ENCODE assay signal across 10 mouse cellular contexts in the genomic region with DNA sequence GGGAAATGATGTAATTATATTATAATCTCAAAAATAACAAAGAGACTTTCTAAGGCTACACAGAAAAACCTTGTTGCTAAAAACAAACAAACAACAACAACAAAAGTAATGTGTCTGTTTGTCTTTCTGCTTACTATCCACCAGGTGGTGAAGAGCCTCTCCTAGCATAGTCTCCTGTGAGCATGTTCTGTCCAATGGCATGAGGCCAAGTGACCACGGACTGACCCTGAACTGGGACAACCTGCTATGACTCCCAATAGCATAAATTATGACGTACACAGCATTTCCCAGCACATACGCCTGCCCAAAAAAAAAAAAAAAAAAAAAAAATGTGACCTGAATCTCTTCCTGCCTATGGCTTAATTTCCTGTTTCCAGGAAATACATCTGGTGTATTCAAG. TPM values are rescaled to one million over a fixed set of nuclear protein-coding genes. Genes with fewer than 3 reads are reported as not detected.
DNase-seq lines count a peak whose midpoint lies in the region; ATAC-seq and TF ChIP-seq lines count a peak whose summit lies in the region.
"Had no signal": no experiment of that assay in that cellular context is flagged by ENCODE, and none has a peak within 500 bp of the region (broad histone marks: within the 10 kb centered on the region; RNA-seq: fewer than 3 reads in every experiment).

No protein-coding gene starts in this region.

- DNase-seq in heart, adult 2 months = peak; percentile 28 to 30
- no peak for DNase-seq in heart, embryonic 10.5 days (ENCODE audit: low spot score)
- peak; percentile 25 for DNase-seq in 416B (ENCODE audit: low read depth)
- DNase-seq in adrenal gland, postnatal 10 days = peak; percentile 82
- peak; percentile 83 to 86 for DNase-seq in kidney, postnatal 36 days
- DNase-seq in spleen, postnatal 36 days (ENCODE audit: low spot score in 2 of 2) = no peak
- DNase-seq in right cerebral cortex, postnatal 14 days = no peak
- DNase-seq in hindbrain, embryonic 14.5 days (ENCODE audit: low spot score) = no peak

- H3K9ac ChIP-seq in heart, adult 2 months (ENCODE audit: low read depth, low read length) = no peak overlapping the region
- H3K9ac ChIP-seq in hindbrain, embryonic 14.5 days = no peak overlapping the region

- ATAC-seq in hindbrain, embryonic 14.5 days (ENCODE audit: low FRiP score) = no peak
- ATAC-seq: activated CD4-positive, CD25-positive, alpha-beta regulatory T cell, adult 4 months; inflammation-experienced regulatory T-cells, adult 6 months had no signal

- no peaks in the 10 kb centered on the region for H3K9me3 ChIP-seq in heart, embryonic 10.5 days
- no peaks in the 10 kb centered on the region for H3K9me3 ChIP-seq in hindbrain, embryonic 14.5 days (ENCODE audit: control insufficient read depth, low read length)

- intact Hi-C loops in heart, adult 2 months (cut with DNase I) = loop anchor here (5.0 kb wide), 2 partner anchors 105 to 350 kb away; a partner anchor contains a TSS

- 0 out of 2 replicates have a peak, but pooled peaks have one; percentile 16 for TF ChIP-seq CTCF in heart, adult 2 months (IDR thresholded peaks at IDR 0.05)

- WGBS in heart, adult 2 months = 30% methylated on average over 3 of the region's 3 CpGs
- 80% methylated on average over 3 of the region's 3 CpGs for WGBS in heart, embryonic 10.5 days
- 82% methylated on average over 3 of the region's 3 CpGs for WGBS in hindbrain, embryonic 14.5 days

- H3K79me2 ChIP-seq in heart, adult 2 months (replicated peaks; ENCODE audit: control insufficient read depth, insufficient read depth, low read length) = no peaks in the 10 kb centered on the region

- H3K4me3 ChIP-seq in heart, adult 2 months = no peak overlapping the region
- no peak overlapping the region for H3K4me3 ChIP-seq in heart, embryonic 10.5 days
- no peak overlapping the region for H3K4me3 ChIP-seq in hindbrain, embryonic 14.5 days (replicated peaks; ENCODE audit: low read length)

- no peaks in the 10 kb centered on the region for H3K27me3 ChIP-seq in heart, adult 2 months (ENCODE audit: control insufficient read depth, insufficient read depth, low read length)
- no peaks in the 10 kb centered on the region for H3K27me3 ChIP-seq in heart, embryonic 10.5 days (ENCODE audit: insufficient read depth, poor library complexity, severe bottlenecking)
- H3K27me3 ChIP-seq in hindbrain, embryonic 14.5 days (ENCODE audit: control insufficient read depth, insufficient read depth, low read length) = no peaks in the 10 kb centered on the region

- no peaks in the 10 kb centered on the region for H3K36me3 ChIP-seq in heart, adult 2 months (ENCODE audit: control insufficient read depth, insufficient read depth, low read length)
- H3K36me3 ChIP-seq in heart, embryonic 10.5 days = no peaks in the 10 kb centered on the region
- no peaks in the 10 kb centered on the region for H3K36me3 ChIP-seq in hindbrain, embryonic 14.5 days (replicated peaks; ENCODE audit: control insufficient read depth, insufficient read depth)

- H3K4me1 ChIP-seq in heart, adult 2 months (ENCODE audit: control insufficient read depth, insufficient read depth, low read length) = no peaks in the 10 kb centered on the region
- no peaks in the 10 kb centered on the region for H3K4me1 ChIP-seq in heart, embryonic 10.5 days
- H3K4me1 ChIP-seq in hindbrain, embryonic 14.5 days (replicated peaks; ENCODE audit: control insufficient read depth, insufficient read depth, low read length) = no peaks in the 10 kb centered on the region

- H3K4me2 ChIP-seq in hindbrain, embryonic 14.5 days (replicated peaks) = no peak overlapping the region

- no peak overlapping the region for H3K27ac ChIP-seq in heart, adult 2 months
- no peak overlapping the region for H3K27ac ChIP-seq in heart, embryonic 10.5 days
- no peak overlapping the region for H3K27ac ChIP-seq in hindbrain, embryonic 14.5 days

- no peak for TF ChIP-seq POLR2A in heart, adult 2 months (IDR thresholded peaks at IDR 0.05; ENCODE audit: insufficient read depth, low read depth, low read length)

- no peak for TF ChIP-seq EP300 in heart, adult 2 months (IDR thresholded peaks at IDR 0.05; ENCODE audit: insufficient read depth, low read depth, low read length)

RNA-seq across cellular contexts. Expression of a gene that starts 35.0 kb away (rescaled TPM):
- total RNA-seq in heart, adult 2 months (2021) = 10 to 100 TPM; 36.6 to 45.3 TPM
- 21.9 and 25.0 TPM in 2 replicates for polyA plus RNA-seq in heart, adult 2 months (2012; rRNA removed)
- 2.7 and 3.0 TPM in 2 replicates for polyA plus RNA-seq in heart, embryonic 10.5 days (2016; fragmentation: Nextera tagmentation; extraction: Ambion mirVana)
- total RNA-seq in adrenal gland, postnatal 10 days (2021) = 1 to 10 TPM; 3.9 to 6.6 TPM
- polyA plus RNA-seq in hindbrain, embryonic 14.5 days (2014; fragmentation: Nextera tagmentation; extraction: Ambion mirVana) = 0.94 and 1.3 TPM in 2 replicates

RNA-seq across cellular contexts. Expression of a gene that starts 35.0 kb away (rescaled TPM):
- total RNA-seq in heart, adult 2 months (2021) = 1 to 10 TPM; 6.3 to 8.5 TPM
- 1.9 and 3.1 TPM in 2 replicates for polyA plus RNA-seq in heart, adult 2 months (2012; rRNA removed)
- polyA plus RNA-seq in heart, embryonic 10.5 days (2016; fragmentation: Nextera tagmentation; extraction: Ambion mirVana) = 0.72 and 0.78 TPM in 2 replicates
- 1 to 10 TPM; 1.4 to 2.5 TPM for total RNA-seq in adrenal gland, postnatal 10 days (2021)
- polyA plus RNA-seq in hindbrain, embryonic 14.5 days (2014; fragmentation: Nextera tagmentation; extraction: Ambion mirVana) = 0.37 and 0.53 TPM in 2 replicates

RNA-seq across cellular contexts. Expression of a gene that starts 48.6 kb away (rescaled TPM):
- 10 to 100 TPM; 19.5 to 22.2 TPM for total RNA-seq in heart, adult 2 months (2021)
- 13.5 and 19.3 TPM in 2 replicates for polyA plus RNA-seq in heart, adult 2 months (2012; rRNA removed)
- polyA plus RNA-seq in heart, embryonic 10.5 days (2016; fragmentation: Nextera tagmentation; extraction: Ambion mirVana) = 10.4 and 17.7 TPM in 2 replicates
- 10 to 100 TPM; 26.2 to 28.9 TPM for total RNA-seq in adrenal gland, postnatal 10 days (2021)
- polyA plus RNA-seq in hindbrain, embryonic 14.5 days (2014; fragmentation: Nextera tagmentation; extraction: Ambion mirVana) = 18.1 and 20.4 TPM in 2 replicates

Comparison
In these comparisons a context has a peak if more than half of its experiments do, and no peak if none do; other contexts are left out.
1. DNase-seq: peak in heart, adult 2 months (2 of 2), 416B (single experiment), adrenal gland, postnatal 10 days (single experiment) and kidney, postnatal 36 days (2 of 2); none in heart, embryonic 10.5 days (single experiment), spleen, postnatal 36 days (0 of 2), right cerebral cortex, postnatal 14 days (single experiment) and hindbrain, embryonic 14.5 days (single experiment).